Mouse (Mus musculus) MEL (cell line): ENCODE data around the gene H2-Ab1. TPM values are rescaled to one million over a fixed set of nuclear protein-coding genes. Genes with fewer than 3 reads are reported as not detected.

Experiments used
- DNase-seq: peaks from one replicate; pipeline ENCODE4 v3.0.0; 2011; ENCODE audit warnings: low read depth, low spot score
- H3K27ac ChIP-seq: 2 replicates; pipeline ENCODE4 v1.5.1; 2012; ENCODE audit warnings: low read depth, mild to moderate bottlenecking, control low read depth, low read length, moderate library complexity; ENCODE audit not compliant: control insufficient read depth
- H3K27me3 ChIP-seq, 2 experiments: fragments of 150-350 bp in 1 of 2; sonication (generic) in 1 of 2; 2 replicates each; pipeline ENCODE4 v1.6.1; 2012; ENCODE audit warnings: low read length in 2 of 2, mild to moderate bottlenecking in 2 of 2, improper control_type of control experiment in 1 of 2, moderate library complexity in 1 of 2; ENCODE audit not compliant: insufficient read depth in 2 of 2, control insufficient read depth in 1 of 2
- H3K36me3 ChIP-seq, 2 experiments: 2 replicates each; pipeline ENCODE4 v1.6.1; 2012 to 2014; ENCODE audit warnings: low read length in 2 of 2, improper control_type of control experiment in 1 of 2, inconsistent platforms in 1 of 2, mild to moderate bottlenecking in 1 of 2; ENCODE audit not compliant: insufficient read depth in 2 of 2, control insufficient read depth in 1 of 2
- H3K4me1 ChIP-seq, 2 experiments: fragments of 150-350 bp in 1 of 2; sonication (generic) in 1 of 2; 2 replicates each; pipeline ENCODE4 v1.6.1; 2012; ENCODE audit warnings: low read length in 2 of 2, improper control_type of control experiment in 1 of 2, mild to moderate bottlenecking in 1 of 2; ENCODE audit not compliant: insufficient read depth in 2 of 2, control insufficient read depth in 1 of 2
- H3K4me3 ChIP-seq, 2 experiments: fragments of 150-350 bp in 1 of 2; sonication (generic) in 1 of 2; 2 replicates each; pipeline ENCODE4 v1.5.1; 2012; ENCODE audit warnings: low read depth in 2 of 2, low read length in 2 of 2, mild to moderate bottlenecking in 2 of 2, moderate library complexity in 2 of 2, control low read depth in 1 of 2, improper control_type of control experiment in 1 of 2; ENCODE audit not compliant: control insufficient read depth in 1 of 2, insufficient read depth in 1 of 2
- H3K79me2 ChIP-seq: 2 replicates; pipeline ENCODE4 v1.6.1; 2012; ENCODE audit warnings: mild to moderate bottlenecking, low read length, moderate library complexity; ENCODE audit not compliant: control insufficient read depth, poor library complexity, insufficient read depth
- H3K9ac ChIP-seq: 2 replicates; pipeline ENCODE4 v1.6.1; 2012; ENCODE audit warnings: low read depth, mild to moderate bottlenecking, control low read depth, low read length, moderate library complexity; ENCODE audit not compliant: control insufficient read depth, poor library complexity, severe bottlenecking
- H3K9me3 ChIP-seq: fragments of 150-350 bp; sonication (generic); replicated peaks from 2 replicates; pipeline ENCODE4 v1.6.1; 2012; ENCODE audit warnings: mild to moderate bottlenecking, low read length, improper control_type of control experiment, moderate library complexity; ENCODE audit not compliant: insufficient read depth
- BHLHE40 ChIP-seq: IDR thresholded peaks from 2 replicates; pipeline ENCODE4 v1.6.1; 2012; ENCODE audit warnings: low read depth, mild to moderate bottlenecking, inconsistent platforms, low read length, improper control_type of control experiment, borderline replicate concordance
- CHD1 ChIP-seq: IDR thresholded peaks from 2 replicates; pipeline ENCODE4 v1.6.1; 2012; ENCODE audit warnings: low read depth, mild to moderate bottlenecking, inconsistent platforms, low read length, improper control_type of control experiment
- CTCF ChIP-seq, 3 experiments: IDR thresholded peaks in 2 of 3; conservative IDR thresholded peaks in 1 of 3; 2 replicates each; pipeline ENCODE4 v1.5.1; 2011 to 2012; ENCODE audit warnings: low read length in 3 of 3, low read depth in 2 of 3, mild to moderate bottlenecking in 2 of 3, improper control_type of control experiment in 1 of 3, inconsistent platforms in 1 of 3, mixed read lengths in 1 of 3, moderate library complexity in 1 of 3; ENCODE audit not compliant: control insufficient read depth in 1 of 3, insufficient read depth in 1 of 3, poor library complexity in 1 of 3, severe bottlenecking in 1 of 3
- E2F4 ChIP-seq: IDR thresholded peaks from 2 replicates; pipeline ENCODE4 v1.6.1; 2011; ENCODE audit warnings: low read depth, low read length, improper control_type of control experiment, borderline replicate concordance
- ELF1 ChIP-seq: IDR thresholded peaks from 2 replicates; pipeline ENCODE4 v1.6.1; 2014; ENCODE audit warnings: low read depth, mild to moderate bottlenecking, inconsistent platforms, low read length, improper control_type of control experiment, moderate library complexity
- EP300 ChIP-seq, 2 experiments: IDR thresholded peaks; 2 replicates each; pipeline ENCODE4 v1.6.1; 2011; ENCODE audit warnings: improper control_type of control experiment in 2 of 2, low read length in 2 of 2, low read depth in 1 of 2, mild to moderate bottlenecking in 1 of 2
- GABPA ChIP-seq: IDR thresholded peaks from 2 replicates; pipeline ENCODE4 v1.6.1; 2012; ENCODE audit warnings: low read depth, mild to moderate bottlenecking, inconsistent platforms, low read length, improper control_type of control experiment, moderate library complexity
- HCFC1 ChIP-seq: IDR thresholded peaks from 2 replicates; pipeline ENCODE4 v1.6.1; 2012; ENCODE audit warnings: low read depth, mild to moderate bottlenecking, inconsistent platforms, low read length, improper control_type of control experiment, moderate library complexity
- JUND ChIP-seq: IDR thresholded peaks from 2 replicates; pipeline ENCODE4 v1.6.1; 2011; ENCODE audit warnings: low read depth, mild to moderate bottlenecking, improper control_type of control experiment, low read length
- KAT2A ChIP-seq: conservative IDR thresholded peaks from 2 replicates; pipeline ENCODE4 v1.6.1; 2012; ENCODE audit warnings: low read depth, low read length, improper control_type of control experiment, inconsistent platforms
- MAFK ChIP-seq: IDR thresholded peaks from 2 replicates; pipeline ENCODE4 v1.6.1; 2011; ENCODE audit warnings: low read depth, mild to moderate bottlenecking, low read length, improper control_type of control experiment, borderline replicate concordance
- MAX ChIP-seq: IDR thresholded peaks from 2 replicates; pipeline ENCODE4 v1.6.1; 2011; ENCODE audit warnings: low read length, improper control_type of control experiment
- MAZ ChIP-seq: IDR thresholded peaks from 2 replicates; pipeline ENCODE4 v1.6.1; 2012; ENCODE audit warnings: low read depth, mild to moderate bottlenecking, inconsistent platforms, low read length, improper control_type of control experiment
- MYB ChIP-seq: IDR thresholded peaks from 2 replicates; pipeline ENCODE4 v1.6.1; 2011; ENCODE audit warnings: mild to moderate bottlenecking, low read depth, low read length, improper control_type of control experiment
- NELFE ChIP-seq: IDR thresholded peaks from 2 replicates; pipeline ENCODE4 v1.6.1; 2011; ENCODE audit warnings: low read depth, low read length, improper control_type of control experiment
- NRF1 ChIP-seq: IDR thresholded peaks from 2 replicates; pipeline ENCODE4 v1.6.1; 2014; ENCODE audit warnings: low read depth, mild to moderate bottlenecking, inconsistent platforms, low read length, improper control_type of control experiment, moderate library complexity; ENCODE audit not compliant: poor library complexity, insufficient read depth, severe bottlenecking
- POLR2AphosphoS2 ChIP-seq: IDR thresholded peaks from 2 replicates; pipeline ENCODE4 v1.6.1; 2011; ENCODE audit warnings: low read length, improper control_type of control experiment
- POLR2AphosphoS5 ChIP-seq: IDR thresholded peaks from 2 replicates; pipeline ENCODE4 v1.6.1; 2012; ENCODE audit warnings: low read depth, borderline replicate concordance, mild to moderate bottlenecking, inconsistent platforms, low read length, moderate library complexity, mixed read lengths
- RAD21 ChIP-seq: IDR thresholded peaks from 2 replicates; pipeline ENCODE4 v1.6.1; 2011; ENCODE audit warnings: mild to moderate bottlenecking, low read depth, low read length, improper control_type of control experiment
- RCOR1 ChIP-seq: IDR thresholded peaks from 2 replicates; pipeline ENCODE4 v1.6.1; 2012; ENCODE audit warnings: low read depth, mild to moderate bottlenecking, inconsistent platforms, low read length, improper control_type of control experiment
- SIN3A ChIP-seq: IDR thresholded peaks from 2 replicates; pipeline ENCODE4 v1.6.1; 2012; ENCODE audit warnings: low read length, improper control_type of control experiment, inconsistent platforms
- SMC3 ChIP-seq: IDR thresholded peaks from 2 replicates; pipeline ENCODE4 v1.6.1; 2011; ENCODE audit warnings: low read depth, low read length, improper control_type of control experiment
- TCF12 ChIP-seq: IDR thresholded peaks from 2 replicates; pipeline ENCODE4 v1.6.1; 2014; ENCODE audit warnings: low read depth, mild to moderate bottlenecking, inconsistent platforms, low read length, improper control_type of control experiment, moderate library complexity
- UBTF ChIP-seq: IDR thresholded peaks from 2 replicates; pipeline ENCODE4 v1.6.1; 2012; ENCODE audit warnings: low read depth, mild to moderate bottlenecking, inconsistent platforms, low read length, improper control_type of control experiment, moderate library complexity, borderline replicate concordance; ENCODE audit not compliant: insufficient read depth
- USF1 ChIP-seq: IDR thresholded peaks from 2 replicates; pipeline ENCODE4 v1.6.1; 2014; ENCODE audit warnings: low read depth, mild to moderate bottlenecking, inconsistent platforms, low read length, improper control_type of control experiment, moderate library complexity
- USF2 ChIP-seq, 2 experiments: IDR thresholded peaks; 2 replicates each; pipeline ENCODE4 v1.6.1; 2011 to 2012; ENCODE audit warnings: improper control_type of control experiment in 2 of 2, low read length in 2 of 2, borderline replicate concordance in 1 of 2, inconsistent platforms in 1 of 2, low read depth in 1 of 2, mild to moderate bottlenecking in 1 of 2; ENCODE audit not compliant: insufficient read depth in 1 of 2
- ZC3H11A ChIP-seq: IDR thresholded peaks from 2 replicates; pipeline ENCODE4 v1.6.1; 2012; ENCODE audit warnings: low read depth, mild to moderate bottlenecking, inconsistent platforms, low read length, improper control_type of control experiment
- ZMIZ1 ChIP-seq: IDR thresholded peaks from 2 replicates; pipeline ENCODE4 v1.6.1; 2012; ENCODE audit warnings: low read depth, mild to moderate bottlenecking, inconsistent platforms, low read length, improper control_type of control experiment, moderate library complexity
- ZNF384 ChIP-seq: IDR thresholded peaks from 2 replicates; pipeline ENCODE4 v1.6.1; 2012; ENCODE audit warnings: low read depth, mild to moderate bottlenecking, inconsistent platforms, low read length, improper control_type of control experiment
- polyA plus RNA-seq, 2 experiments: library from polyadenylated mRNA; stranded (reverse) in 1 of 2; unstranded in 1 of 2; fragments of >175 nt in 1 of 2; fragments of >200 nt in 1 of 2; gene quantifications; 2 replicates each; pipeline versions ENCODE4 v1.2.1 to v1.2.4; 2012; ENCODE audit warnings: low replicate concordance in 2 of 2, low read depth in 1 of 2; ENCODE audit not compliant: insufficient read length in 2 of 2, insufficient read depth in 1 of 2, missing spikeins in 1 of 2
- total RNA-seq: library from RNA; depleted of rRNA; stranded (reverse); fragments of 300-350 nt; gene quantifications from 2 replicates; pipeline ENCODE4 v1.2.3, GENCODE M21; 2012

The H2-Ab1 gene
- total and polyA plus RNA-seq, 3 experiments, result not detected

- TF ChIP-seq ELF1 (no peak), NRF1 (no peak), ZNF384 (no peak), RCOR1 (peak; percentile 52), HCFC1 (0 out of 2 replicates have a peak, but pooled peaks have one; percentile 47), UBTF (no peak), GABPA (no peak), ZC3H11A (no peak), MYB (peak; percentile 95), CTCF (IDR thresholded peaks at IDR 0.05 in 2 of 3, conservative IDR thresholded peaks at IDR 0.05 in 1 of 3; ENCODE audit: control insufficient read depth in 1 of 3, insufficient read depth in 1 of 3, low read depth in 2 of 3, low read length in 3 of 3, poor library complexity in 1 of 3, severe bottlenecking in 1 of 3) (no peak), CHD1 (no peak), MAFK (no peak), SIN3A (peak; percentile 93), SMC3 (no peak), KAT2A (no peak), EP300 (IDR thresholded peaks at IDR 0.05; ENCODE audit: low read depth in 1 of 2, low read length in 2 of 2) (peak; percentile 96 to 97), BHLHE40 (0 out of 2 replicates have a peak, but pooled peaks have one; percentile 51), USF2 (IDR thresholded peaks at IDR 0.05; ENCODE audit: borderline replicate concordance in 1 of 2, insufficient read depth in 1 of 2, low read depth in 1 of 2, low read length in 2 of 2) (no peak), RAD21 (no peak), E2F4 (no peak), USF1 (no peak), NELFE (no peak), ZMIZ1 (no peak)
Measured at GRCm38 (mm10) chr17:34210599-34210998, 46.9 kb upstream of the H2-Ab1 start (continued).

- Histone ChIP-seq H3K36me3 (peaks cover 2 to 23% of the 10 kb centered on the region in 2 experiments; a peak in 3 of 4 replicates), H3K4me1 (peaks cover 13 to 37% of the 10 kb centered on the region in 2 experiments), H3K4me3 (no peak overlapping the region), H3K79me2 (no peaks in the 10 kb centered on the region; the same call in 1 of the 2 replicates), H3K27me3 (no peaks in the 10 kb centered on the region), H3K27ac (no peak overlapping the region), H3K9ac (no peak overlapping the region), H3K9me3 (no peaks in the 10 kb centered on the region)
- no peak for DNase-seq
- TF ChIP-seq SIN3A (no peak), BHLHE40 (no peak), JUND (no peak), POLR2AphosphoS5 (no peak), RAD21 (no peak), POLR2AphosphoS2 (no peak), USF1 (no peak), KAT2A (no peak), MYB (no peak), MAZ (no peak), EP300 (IDR thresholded peaks at IDR 0.05; ENCODE audit: low read depth in 1 of 2, low read length in 2 of 2) (no peak), GABPA (no peak), NRF1 (no peak), TCF12 (no peak), MAFK (no peak), ZMIZ1 (no peak), MAX (no peak), ZC3H11A (no peak)
Measured at GRCm38 (mm10) chr17:34211746-34212365, 45.6 kb upstream of the H2-Ab1 start.
